In the genomic region with DNA sequence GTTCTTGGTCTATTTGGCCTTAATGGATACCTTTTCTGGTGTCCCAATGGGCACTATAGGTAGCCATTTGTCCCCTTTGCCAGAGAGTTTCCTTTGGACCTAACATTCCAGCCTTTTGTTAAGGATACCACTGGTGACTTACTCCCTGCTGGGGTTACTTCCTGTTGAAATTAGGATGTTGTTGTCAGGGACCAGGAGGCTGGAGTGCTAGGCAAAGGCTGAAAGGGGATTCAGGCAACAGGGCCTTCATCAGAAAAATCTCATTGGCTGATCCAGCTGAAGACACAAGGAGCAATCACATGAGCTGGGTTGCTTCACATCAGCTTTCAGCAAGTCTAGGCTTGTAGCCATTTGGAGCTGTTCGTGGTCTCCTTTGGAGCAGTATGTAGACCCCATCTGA, we compare ENCODE assay signal across 29 mouse cellular contexts. TPM values are rescaled to one million over a fixed set of nuclear protein-coding genes. Genes with fewer than 3 reads are reported as not detected.
"Had no signal": no experiment of that assay in that cellular context is flagged by ENCODE, and none has a peak within 500 bp of the region (broad histone marks: within the 10 kb centered on the region; RNA-seq: fewer than 3 reads in every experiment).

No protein-coding gene starts in this region.

- H3K9me3 ChIP-seq: heart, embryonic 12.5 days; heart, embryonic 13.5 days; heart, embryonic 15.5 days; hindbrain, embryonic 12.5 days; hindbrain, embryonic 13.5 days; hindbrain, embryonic 15.5 days; intestine, embryonic 15.5 days; kidney, embryonic 15.5 days had no signal

- DNase-seq: heart, postnatal 14 days; heart, postnatal 36 days; heart, postnatal 4 days; kidney, adult 11 months; kidney, adult 18-20 months; kidney, adult 2 months; kidney, adult 8-10 months; kidney, adult 9 months; kidney, postnatal 10 days; kidney, postnatal 14 days; kidney, postnatal 25 days; kidney, postnatal 36 days; kidney, postnatal 4 days; layer of hippocampus, adult 9-11 months; layer of hippocampus, postnatal 36 days had no signal

- H3K4me1 ChIP-seq: heart, embryonic 12.5 days; heart, embryonic 13.5 days; heart, embryonic 15.5 days; hindbrain, embryonic 12.5 days; hindbrain, embryonic 13.5 days; hindbrain, embryonic 15.5 days; intestine, embryonic 15.5 days; kidney, embryonic 15.5 days had no signal

- H3K27ac ChIP-seq: heart, embryonic 13.5 days; heart, embryonic 15.5 days; hindbrain, embryonic 12.5 days; hindbrain, embryonic 13.5 days; hindbrain, embryonic 14.5 days; hindbrain, embryonic 15.5 days; hindbrain, postnatal 0 days; intestine, embryonic 15.5 days; kidney, embryonic 15.5 days; kidney, postnatal 0 days; layer of hippocampus, adult 2 months; left cerebral cortex, adult 2 months had no signal

- H3K27me3 ChIP-seq: heart, embryonic 12.5 days; heart, embryonic 13.5 days; heart, embryonic 15.5 days; hindbrain, embryonic 12.5 days; hindbrain, embryonic 13.5 days; hindbrain, embryonic 15.5 days; intestine, embryonic 15.5 days; kidney, embryonic 15.5 days had no signal

- H3K4me3 ChIP-seq: heart, embryonic 12.5 days; heart, embryonic 13.5 days; heart, embryonic 15.5 days; hindbrain, embryonic 12.5 days; hindbrain, embryonic 13.5 days; hindbrain, embryonic 15.5 days; intestine, embryonic 15.5 days; kidney, embryonic 15.5 days; layer of hippocampus, adult 2 months; left cerebral cortex, adult 2 months had no signal

- H3K36me3 ChIP-seq: heart, embryonic 12.5 days; heart, embryonic 13.5 days; heart, embryonic 15.5 days; hindbrain, embryonic 12.5 days; hindbrain, embryonic 13.5 days; hindbrain, embryonic 15.5 days; intestine, embryonic 15.5 days; kidney, embryonic 15.5 days had no signal

RNA-seq across cellular contexts. Expression of gene Gsta3, which starts 34.1 kb away (rescaled TPM):
- total RNA-seq: hematopoietic stem cell, adult 5-6 weeks had no signal
